22 mouse cellular contexts compared by ENCODE assay signal in genomic region chr17:61513433-61513832, GRCm38 (mm10).
A peak's percentile ranks its signal among the peaks of the same experiment; 100 is the strongest.
DNase-seq lines count a peak whose midpoint lies in the region; ATAC-seq and TF ChIP-seq lines count a peak whose summit lies in the region.
"Had no signal": no experiment of that assay in that cellular context is flagged by ENCODE, and none has a peak within 500 bp of the region (broad histone marks: within the 10 kb centered on the region; RNA-seq: fewer than 3 reads in every experiment).

No protein-coding gene starts in this region.

- no peak for TF ChIP-seq CTCF in midbrain, postnatal 0 days (IDR thresholded peaks at IDR 0.05)

- WGBS in midbrain, embryonic 12.5 days: 42% methylated on average over 4 of the region's 4 CpGs
- 55% methylated on average over 4 of the region's 4 CpGs for WGBS in midbrain, postnatal 0 days
- 57% methylated on average over 4 of the region's 4 CpGs for WGBS in forebrain, embryonic 12.5 days
- 69% methylated on average over 4 of the region's 4 CpGs for WGBS in kidney, embryonic 15.5 days

- no peaks in the 10 kb centered on the region for H3K9me3 ChIP-seq in midbrain, embryonic 12.5 days
- no peaks in the 10 kb centered on the region for H3K9me3 ChIP-seq in midbrain, postnatal 0 days (ENCODE audit: low read length)
- no peaks in the 10 kb centered on the region for H3K9me3 ChIP-seq in forebrain, embryonic 12.5 days
- no peaks in the 10 kb centered on the region for H3K9me3 ChIP-seq in kidney, embryonic 15.5 days (replicated peaks)
- H3K9me3 ChIP-seq: heart, embryonic 15.5 days; intestine, embryonic 15.5 days; megakaryocyte, embryonic 14.5 days had no signal

- H3K27me3 ChIP-seq in midbrain, embryonic 12.5 days: no peaks in the 10 kb centered on the region
- no peaks in the 10 kb centered on the region for H3K27me3 ChIP-seq in midbrain, postnatal 0 days (ENCODE audit: insufficient read depth, low read length)
- no peaks in the 10 kb centered on the region for H3K27me3 ChIP-seq in forebrain, embryonic 12.5 days
- H3K27me3 ChIP-seq in kidney, embryonic 15.5 days: no peaks in the 10 kb centered on the region
- H3K27me3 ChIP-seq: heart, embryonic 15.5 days; intestine, embryonic 15.5 days; megakaryocyte, embryonic 14.5 days had no signal

- no peak overlapping the region for H3K27ac ChIP-seq in midbrain, embryonic 12.5 days (replicated peaks)
- no peak overlapping the region for H3K27ac ChIP-seq in midbrain, postnatal 0 days (ENCODE audit: low read depth, low read length)
- no peak overlapping the region for H3K27ac ChIP-seq in forebrain, embryonic 12.5 days
- H3K27ac ChIP-seq in kidney, embryonic 15.5 days: no peak overlapping the region
- H3K27ac ChIP-seq: heart, embryonic 15.5 days; intestine, embryonic 15.5 days; left cerebral cortex, adult 2 months had no signal

- no peak overlapping the region for H3K4me3 ChIP-seq in midbrain, embryonic 12.5 days
- no peak overlapping the region for H3K4me3 ChIP-seq in midbrain, postnatal 0 days (ENCODE audit: low read depth, low read length)
- H3K4me3 ChIP-seq in forebrain, embryonic 12.5 days (replicated peaks): no peak overlapping the region
- no peak overlapping the region for H3K4me3 ChIP-seq in kidney, embryonic 15.5 days (replicated peaks)
- H3K4me3 ChIP-seq: heart, embryonic 15.5 days; intestine, embryonic 15.5 days; left cerebral cortex, adult 2 months; megakaryocyte, embryonic 14.5 days had no signal

- H3K4me2 ChIP-seq in midbrain, embryonic 12.5 days (replicated peaks): no peak overlapping the region
- no peak overlapping the region for H3K4me2 ChIP-seq in midbrain, postnatal 0 days (ENCODE audit: low read depth, low read length, poor library complexity, severe bottlenecking)
- no peak overlapping the region for H3K4me2 ChIP-seq in forebrain, embryonic 12.5 days
- H3K4me2 ChIP-seq in kidney, embryonic 15.5 days: no peak overlapping the region
- H3K4me2 ChIP-seq: heart, embryonic 15.5 days; intestine, embryonic 15.5 days; liver, embryonic 11.5 days had no signal

- ATAC-seq in midbrain, embryonic 12.5 days (ENCODE audit: low FRiP score, low read depth): peak; percentile 75
- ATAC-seq in midbrain, postnatal 0 days (ENCODE audit: low FRiP score): no peak
- peak; percentile 88 for ATAC-seq in forebrain, embryonic 12.5 days (ENCODE audit: low FRiP score)
- ATAC-seq in kidney, embryonic 15.5 days (replicated peaks; ENCODE audit: low FRiP score): no peak
- ATAC-seq: CD4-positive, CD25-positive, alpha-beta regulatory T cell, adult 4 months; intestine, embryonic 15.5 days had no signal

- DNase-seq in embryo, embryonic 10.5 days (ENCODE audit: low spot score): peak; percentile 5
- no peak for DNase-seq in embryo, embryonic 9.5 days (ENCODE audit: extremely low spot score)
- DNase-seq in midbrain, postnatal 0 days (ENCODE audit: low spot score): no peak
- peak; percentile 33 for DNase-seq in mesoderm, embryonic 11.5 days (ENCODE audit: low read depth, low spot score)
- DNase-seq in adrenal gland, postnatal 14 days: no peak
- DNase-seq: adrenal gland, postnatal 25 days; cerebellum, adult 8-10 months; gastrocnemius, postnatal 36 days; heart, postnatal 4 days; kidney, postnatal 4 days; layer of hippocampus, adult 9-11 months; lung, adult 2 months; thymus, postnatal 25 days had no signal

- H3K4me1 ChIP-seq in midbrain, embryonic 12.5 days: no peaks in the 10 kb centered on the region
- H3K4me1 ChIP-seq in midbrain, postnatal 0 days (ENCODE audit: insufficient read depth, low read length): no peaks in the 10 kb centered on the region
- no peaks in the 10 kb centered on the region for H3K4me1 ChIP-seq in forebrain, embryonic 12.5 days
- no peaks in the 10 kb centered on the region for H3K4me1 ChIP-seq in kidney, embryonic 15.5 days
- H3K4me1 ChIP-seq: heart, embryonic 15.5 days; intestine, embryonic 15.5 days; megakaryocyte, embryonic 14.5 days had no signal

- H3K36me3 ChIP-seq in midbrain, embryonic 12.5 days: no peaks in the 10 kb centered on the region
- H3K36me3 ChIP-seq in midbrain, postnatal 0 days (ENCODE audit: insufficient read depth, low read length): no peaks in the 10 kb centered on the region
- no peaks in the 10 kb centered on the region for H3K36me3 ChIP-seq in forebrain, embryonic 12.5 days (replicated peaks)
- H3K36me3 ChIP-seq in kidney, embryonic 15.5 days: no peaks in the 10 kb centered on the region
- H3K36me3 ChIP-seq: heart, embryonic 15.5 days; intestine, embryonic 15.5 days had no signal

- H3K9ac ChIP-seq in midbrain, embryonic 12.5 days (replicated peaks): no peak overlapping the region
- H3K9ac ChIP-seq in midbrain, postnatal 0 days (replicated peaks; ENCODE audit: low read length, poor library complexity, severe bottlenecking): no peak overlapping the region
- no peak overlapping the region for H3K9ac ChIP-seq in forebrain, embryonic 12.5 days
- no peak overlapping the region for H3K9ac ChIP-seq in kidney, embryonic 15.5 days
- H3K9ac ChIP-seq: heart, embryonic 15.5 days; intestine, embryonic 15.5 days had no signal

Comparison
In these comparisons a context has a peak if more than half of its experiments do, and no peak if none do; other contexts are left out.
1. DNase-seq: peak in embryo, embryonic 10.5 days (single experiment) and mesoderm, embryonic 11.5 days (single experiment); none in embryo, embryonic 9.5 days (single experiment), midbrain, postnatal 0 days (single experiment) and adrenal gland, postnatal 14 days (single experiment).
2. ATAC-seq: peak in midbrain, embryonic 12.5 days (single experiment) and forebrain, embryonic 12.5 days (single experiment); none in midbrain, postnatal 0 days (single experiment) and kidney, embryonic 15.5 days (single experiment).